Mouse (Mus musculus): ENCODE measurements around the gene Chrnd. TPM values are rescaled to one million over a fixed set of nuclear protein-coding genes. Genes with fewer than 3 reads are reported as not detected.

Chrnd gene
- not detected for polyA plus RNA-seq (2017; shearing (Covaris generic))

GRCm38 (mm10) chr1:87190429-87190828, at the start of gene Chrnd:
Chrnd (plus strand) TSS chr1:87190607.

GRCm38 (mm10) chr1:87156199-87156587, 34.2 kb upstream of the Chrnd start, which contains the start of gene Ecel1:
Ecel1 (minus strand) TSS chr1:87156521.

GRCm38 (mm10) chr1:87183013-87183412, 7.4 kb upstream of the Chrnd start, which contains the start of gene Prss56:
Prss56 (plus strand) TSS chr1:87183313.

GRCm38 (mm10) chr1:87204465-87204864, 14.1 kb downstream of the Chrnd start, which contains the start of gene Chrng:
Chrng (plus strand) TSS chr1:87204657.

GRCm38 (mm10) chr1:87213735-87214704, 23.6 kb downstream of the Chrnd start, which contains the start of gene Eif4e2:
Eif4e2 (plus strand) TSS chr1:87213914.

Other genes starting within 250 kb of the Chrnd start
- not detected for gene Alppl2, start 100.7 kb upstream of the Chrnd start, polyA plus RNA-seq (2017; shearing (Covaris generic))
- gene Alpi, start 89.0 kb upstream of the Chrnd start, polyA plus RNA-seq (2017; shearing (Covaris generic)): not detected
- not detected for gene Akp3, start 65.6 kb upstream of the Chrnd start, polyA plus RNA-seq (2017; shearing (Covaris generic))
- gene Ecel1, start 34.1 kb upstream of the Chrnd start, polyA plus RNA-seq (2017; shearing (Covaris generic)): 0.45 TPM
- gene Prss56, start 7.3 kb upstream of the Chrnd start, polyA plus RNA-seq (2017; shearing (Covaris generic)): not detected
- not detected for gene Chrng, start 14.1 kb downstream of the Chrnd start, polyA plus RNA-seq (2017; shearing (Covaris generic))
- gene Eif4e2, start 23.3 kb downstream of the Chrnd start, polyA plus RNA-seq (2017; shearing (Covaris generic)): 139 TPM
- not detected for gene Efhd1, start 73.8 kb downstream of the Chrnd start, polyA plus RNA-seq (2017; shearing (Covaris generic))
- gene Gigyf2, start 136.4 kb downstream of the Chrnd start, polyA plus RNA-seq (2017; shearing (Covaris generic)): 69.7 TPM
- gene Kcnj13, start 204.1 kb downstream of the Chrnd start, polyA plus RNA-seq (2017; shearing (Covaris generic)): 0.75 TPM

Data from activated CD4-positive, CD25-positive, alpha-beta regulatory T cell, adult 9 weeks (primary cell).